Mouse (Mus musculus) C2C12 (cell line): ENCODE measurements at regions not wholly inside any gene's neighbourhood (a gene's known extent, or its start where the extent isn't known, plus 50 kb on each side); places are given as distances from the start of the nearest gene placed in this dataset.

Experiments used
- CTCF ChIP-seq: IDR thresholded peaks from one replicate; pipeline ENCODE4 v1.5.1; 2011; ENCODE audit not compliant: control insufficient read depth, insufficient read depth, insufficient read length
- MYOG ChIP-seq: IDR thresholded peaks from one replicate; pipeline ENCODE4 v1.6.1; 2011; ENCODE audit not compliant: control insufficient read depth, insufficient read length; ENCODE audit errors: extremely low read depth

DNA sequence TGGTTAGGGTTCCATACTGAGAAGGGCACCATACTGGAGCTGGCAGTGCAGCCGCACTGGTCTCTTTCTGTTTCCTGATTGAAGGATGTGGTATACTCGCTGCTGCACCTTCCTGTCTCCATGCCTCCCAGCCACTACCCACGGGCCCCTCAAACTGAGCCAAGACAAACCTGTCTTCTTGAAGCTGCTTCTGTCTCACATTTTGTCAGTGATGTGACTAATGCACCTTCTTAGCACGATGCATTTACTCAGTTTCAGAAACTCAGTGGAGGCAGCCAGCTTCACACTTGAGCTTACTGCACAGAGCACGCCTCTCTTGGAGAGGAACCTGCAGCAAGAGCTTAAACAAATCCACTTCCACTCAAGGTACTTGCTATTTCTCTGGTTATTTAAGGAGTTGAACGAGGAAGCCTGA, 293.6 kb downstream of the Spry2 start:
- TF ChIP-seq CTCF = no peak
- TF ChIP-seq MYOG = no peak
